Mouse (Mus musculus): Measurements from ENCODE around the gene Klra2. TPM values are rescaled to one million over a fixed set of nuclear protein-coding genes. Genes with fewer than 3 reads are reported as not detected.

Gene Klra2
- polyA plus RNA-seq, 1 experiment from 2014 or later: not detected

GRCm38 (mm10) chr6:131272311-131272710 lies 25.1 kb upstream of the Klra2 start:
- no peak overlapping the region for H3K4me3 ChIP-seq (ENCODE audit: low read depth, low read length)
- H3K27ac ChIP-seq (ENCODE audit: low read depth, low read length): no peak overlapping the region
- no peak overlapping the region for H3K9ac ChIP-seq (ENCODE audit: low read length)
- H3K9me3 ChIP-seq (ENCODE audit: control insufficient read depth, low read length): no peaks in the 10 kb centered on the region
- 95% methylated on average over 1 of the region's 1 CpGs for WGBS
- H3K27me3 ChIP-seq (ENCODE audit: control insufficient read depth, insufficient read depth, low read length): no peaks in the 10 kb centered on the region
- ATAC-seq (replicated peaks; ENCODE audit: low FRiP score): no peak
- no peaks in the 10 kb centered on the region for H3K4me1 ChIP-seq (replicated peaks; ENCODE audit: control insufficient read depth, insufficient read depth, low read length)
- H3K4me2 ChIP-seq (ENCODE audit: low read depth, low read length, severe bottlenecking): no peak overlapping the region
- DNase-seq (ENCODE audit: low spot score): no peak
- H3K36me3 ChIP-seq (ENCODE audit: control insufficient read depth, insufficient read depth, low read length): no peaks in the 10 kb centered on the region

DNA sequence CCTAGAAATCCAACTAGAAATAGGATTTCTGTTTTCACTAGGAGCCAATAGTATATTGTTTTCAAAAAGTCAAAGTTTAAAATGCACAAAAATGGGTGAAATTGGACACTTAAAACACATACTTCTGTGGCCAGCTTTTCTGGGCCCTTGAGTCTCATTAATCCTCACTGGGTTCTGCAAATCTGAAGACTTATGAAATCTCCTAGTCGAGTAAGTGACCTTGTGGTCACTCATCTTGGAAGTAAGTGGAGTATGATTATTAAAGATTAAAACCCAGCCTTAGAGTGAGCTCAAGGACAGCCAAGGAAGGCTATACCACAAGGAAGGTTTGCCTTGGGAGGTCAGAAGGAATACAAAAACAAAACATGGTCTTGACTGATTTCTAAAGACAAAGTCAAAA lies 23.1 kb upstream of the Klra2 start:
- H3K4me1 ChIP-seq (replicated peaks; ENCODE audit: control insufficient read depth, insufficient read depth, low read length): no peaks in the 10 kb centered on the region
- 71% methylated on average over 1 of the region's 1 CpGs for WGBS

DNA sequence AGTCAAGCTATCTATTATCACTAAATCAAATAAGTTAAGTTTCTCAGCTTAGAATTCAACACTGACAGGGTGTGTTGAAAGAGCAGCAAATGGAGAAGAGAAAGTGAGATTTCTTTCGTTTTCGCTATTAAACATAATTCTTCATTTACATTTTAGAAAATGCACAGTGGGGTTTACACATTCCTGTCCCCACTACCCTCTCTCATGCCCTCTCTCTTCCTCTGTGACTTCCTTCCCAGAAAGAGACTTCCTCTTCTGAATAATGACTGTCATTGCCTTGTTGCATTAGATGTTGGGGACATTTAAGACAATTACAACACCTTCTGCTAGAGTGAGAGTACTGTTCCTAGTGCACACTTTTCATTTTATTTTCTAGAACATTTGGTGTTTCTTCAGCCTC lies 22.4 kb upstream of the Klra2 start:
- Histone ChIP-seq H3K4me3 (ENCODE audit: low read depth, low read length) (no peak overlapping the region), H3K27me3 (ENCODE audit: control insufficient read depth, insufficient read depth, low read length) (no peaks in the 10 kb centered on the region), H3K36me3 (ENCODE audit: control insufficient read depth, insufficient read depth, low read length) (no peaks in the 10 kb centered on the region), H3K9ac (ENCODE audit: low read length) (no peak overlapping the region), H3K27ac (ENCODE audit: low read depth, low read length) (no peak overlapping the region), H3K4me1 (replicated peaks; ENCODE audit: control insufficient read depth, insufficient read depth, low read length) (no peaks in the 10 kb centered on the region), H3K4me2 (ENCODE audit: low read depth, low read length, severe bottlenecking) (no peak overlapping the region), H3K9me3 (ENCODE audit: control insufficient read depth, low read length) (no peaks in the 10 kb centered on the region)
- WGBS: 88% methylated on average over 2 of the region's 2 CpGs
- ATAC-seq (replicated peaks; ENCODE audit: low FRiP score) (no peak), DNase-seq (ENCODE audit: low spot score) (no peak)

More for the DNA sequence above, 23.1 kb upstream of the Klra2 start:
- Histone ChIP-seq H3K36me3 (ENCODE audit: control insufficient read depth, insufficient read depth, low read length) (no peaks in the 10 kb centered on the region), H3K27ac (ENCODE audit: low read depth, low read length) (no peak overlapping the region), H3K27me3 (ENCODE audit: control insufficient read depth, insufficient read depth, low read length) (no peaks in the 10 kb centered on the region), H3K4me3 (ENCODE audit: low read depth, low read length) (no peak overlapping the region), H3K4me2 (ENCODE audit: low read depth, low read length, severe bottlenecking) (no peak overlapping the region), H3K9ac (ENCODE audit: low read length) (no peak overlapping the region), H3K9me3 (ENCODE audit: control insufficient read depth, low read length) (no peaks in the 10 kb centered on the region)
- DNase-seq (ENCODE audit: low spot score): no peak
- ATAC-seq (replicated peaks; ENCODE audit: low FRiP score): no peak

DNA sequence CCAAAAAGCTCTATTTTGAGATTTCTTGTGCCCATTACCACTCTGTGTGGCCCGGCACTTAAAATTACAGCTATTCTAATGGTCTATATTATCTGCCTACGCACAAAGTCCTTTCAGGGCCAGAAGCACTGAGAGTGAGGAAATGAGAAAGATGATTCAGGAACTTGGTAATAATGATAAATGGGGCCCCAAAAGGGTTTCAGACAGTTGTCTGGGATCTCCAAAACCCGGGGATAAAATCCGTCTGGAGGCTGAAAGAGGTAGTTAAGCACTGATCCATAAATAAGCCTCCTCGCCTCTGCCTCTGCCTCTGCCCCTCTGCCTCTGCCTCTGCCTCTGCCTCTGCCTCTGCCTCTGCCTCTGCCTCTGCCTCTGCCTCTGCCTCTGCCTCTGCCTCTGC lies 17.0 kb upstream of the Klra2 start:
- H3K36me3 ChIP-seq (ENCODE audit: control insufficient read depth, insufficient read depth, low read length): no peaks in the 10 kb centered on the region
- ATAC-seq (replicated peaks; ENCODE audit: low FRiP score) (no peak), DNase-seq (ENCODE audit: low spot score) (no peak)
- H3K9me3 ChIP-seq (ENCODE audit: control insufficient read depth, low read length): no peaks in the 10 kb centered on the region; the same call in 1 of the 2 replicates
- 95% methylated on average over 5 of the region's 5 CpGs for WGBS
- H3K4me1 ChIP-seq (replicated peaks; ENCODE audit: control insufficient read depth, insufficient read depth, low read length): no peaks in the 10 kb centered on the region
- no peak overlapping the region for H3K4me2 ChIP-seq (ENCODE audit: low read depth, low read length, severe bottlenecking)
- H3K4me3 ChIP-seq (ENCODE audit: low read depth, low read length): no peak overlapping the region
- H3K27me3 ChIP-seq (ENCODE audit: control insufficient read depth, insufficient read depth, low read length): no peaks in the 10 kb centered on the region
- no peak overlapping the region for H3K9ac ChIP-seq (ENCODE audit: low read length)
- H3K27ac ChIP-seq (ENCODE audit: low read depth, low read length): no peak overlapping the region

GRCm38 (mm10) chr6:131262778-131263177 lies 15.6 kb upstream of the Klra2 start:
- WGBS: 59% methylated on average over 3 of the region's 3 CpGs
- no peak for ATAC-seq (replicated peaks; ENCODE audit: low FRiP score)
- H3K4me1 ChIP-seq (replicated peaks; ENCODE audit: control insufficient read depth, insufficient read depth, low read length): no peaks in the 10 kb centered on the region
- H3K36me3 ChIP-seq (ENCODE audit: control insufficient read depth, insufficient read depth, low read length): no peaks in the 10 kb centered on the region
- H3K27me3 ChIP-seq (ENCODE audit: control insufficient read depth, insufficient read depth, low read length): no peaks in the 10 kb centered on the region
- H3K4me2 ChIP-seq (ENCODE audit: low read depth, low read length, severe bottlenecking): no peak overlapping the region
- no peaks in the 10 kb centered on the region; the same call in 1 of the 2 replicates for H3K9me3 ChIP-seq (ENCODE audit: control insufficient read depth, low read length)
- H3K9ac ChIP-seq (ENCODE audit: low read length): no peak overlapping the region
- H3K27ac ChIP-seq (ENCODE audit: low read depth, low read length): no peak overlapping the region
- no peak for DNase-seq (ENCODE audit: low spot score)
- H3K4me3 ChIP-seq (ENCODE audit: low read depth, low read length): no peak overlapping the region

DNA sequence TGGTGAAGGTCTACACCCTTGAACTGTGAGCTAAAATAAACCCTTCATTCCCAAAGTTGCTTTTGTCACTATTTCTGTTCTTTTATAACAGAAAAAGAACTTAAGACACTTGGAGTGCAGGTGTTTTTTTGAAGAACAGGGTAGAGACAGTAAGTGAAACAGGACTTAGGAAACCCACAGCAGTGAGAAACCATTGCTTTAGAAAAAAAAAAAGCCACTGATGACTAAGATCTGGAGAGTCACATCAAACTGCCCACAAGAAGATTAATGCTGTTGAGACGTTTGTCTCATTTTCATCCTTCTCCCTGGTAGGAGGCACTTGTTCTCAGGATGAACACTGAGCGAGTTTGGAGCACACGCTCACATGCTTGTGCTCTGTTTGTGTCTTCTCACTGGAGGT lies 14.8 kb upstream of the Klra2 start:
- Histone ChIP-seq H3K27me3 (ENCODE audit: control insufficient read depth, insufficient read depth, low read length) (no peaks in the 10 kb centered on the region), H3K4me2 (ENCODE audit: low read depth, low read length, severe bottlenecking) (no peak overlapping the region), H3K36me3 (ENCODE audit: control insufficient read depth, insufficient read depth, low read length) (no peaks in the 10 kb centered on the region), H3K4me3 (ENCODE audit: low read depth, low read length) (no peak overlapping the region), H3K27ac (ENCODE audit: low read depth, low read length) (no peak overlapping the region), H3K9ac (ENCODE audit: low read length) (no peak overlapping the region), H3K4me1 (replicated peaks; ENCODE audit: control insufficient read depth, insufficient read depth, low read length) (no peaks in the 10 kb centered on the region), H3K9me3 (ENCODE audit: control insufficient read depth, low read length) (no peaks in the 10 kb centered on the region; the same call in 1 of the 2 replicates)
- DNase-seq (ENCODE audit: low spot score): no peak
- 86% methylated on average over 3 of the region's 3 CpGs for WGBS
- no peak for ATAC-seq (replicated peaks; ENCODE audit: low FRiP score)

DNA sequence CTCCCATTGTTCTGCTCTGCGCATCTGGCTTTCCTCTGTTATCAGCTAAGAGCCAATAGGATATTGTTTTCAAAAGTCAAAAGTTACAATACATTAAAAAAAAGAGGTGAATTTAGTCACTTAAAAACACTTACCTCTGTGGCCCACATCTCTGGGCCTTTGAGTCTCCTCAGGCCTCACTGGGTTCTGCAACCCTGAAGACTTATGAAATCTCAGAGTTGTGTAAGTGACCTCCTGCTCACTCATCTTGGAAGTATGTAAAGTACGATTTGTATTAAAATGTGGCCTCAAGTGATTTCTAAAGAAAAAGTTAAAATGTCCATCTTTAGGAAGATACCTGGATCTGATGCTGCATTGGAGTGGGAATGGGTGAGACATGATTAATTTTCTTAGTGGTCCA lies 2.1 kb downstream of the Klra2 start:
- H3K4me3 ChIP-seq (ENCODE audit: low read depth, low read length): no peak overlapping the region
- no peak overlapping the region for H3K9ac ChIP-seq (ENCODE audit: low read length)
- H3K9me3 ChIP-seq (ENCODE audit: control insufficient read depth, low read length): no peaks in the 10 kb centered on the region
- H3K36me3 ChIP-seq (ENCODE audit: control insufficient read depth, insufficient read depth, low read length): no peaks in the 10 kb centered on the region
- 85% methylated on average over 2 of the region's 2 CpGs for WGBS
- no peak overlapping the region for H3K27ac ChIP-seq (ENCODE audit: low read depth, low read length)
- no peak for ATAC-seq (replicated peaks; ENCODE audit: low FRiP score)
- H3K4me1 ChIP-seq (replicated peaks; ENCODE audit: control insufficient read depth, insufficient read depth, low read length): no peaks in the 10 kb centered on the region
- no peak for DNase-seq (ENCODE audit: low spot score)
- no peaks in the 10 kb centered on the region for H3K27me3 ChIP-seq (ENCODE audit: control insufficient read depth, insufficient read depth, low read length)
- no peak overlapping the region for H3K4me2 ChIP-seq (ENCODE audit: low read depth, low read length, severe bottlenecking)

Other genes with a start within 250 kb of the Klra2 start
- 45.9 and 58.4 TPM in 2 replicates for gene Magohb, start 45.9 kb upstream of the Klra2 start, polyA plus RNA-seq (2014; fragmentation: Nextera tagmentation; extraction: Ambion mirVana)
- gene Styk1, start 106.2 kb upstream of the Klra2 start, polyA plus RNA-seq (2014; fragmentation: Nextera tagmentation; extraction: Ambion mirVana): 0.91 and 1.4 TPM in 2 replicates
- 42.5 and 49.4 TPM in 2 replicates for gene Ybx3, start 141.1 kb upstream of the Klra2 start, polyA plus RNA-seq (2014; fragmentation: Nextera tagmentation; extraction: Ambion mirVana)
- not detected in 2 replicates for gene 5430401F13Rik, start 239.0 kb upstream of the Klra2 start, polyA plus RNA-seq (2014; fragmentation: Nextera tagmentation; extraction: Ambion mirVana)
- gene Gm6619, start 239.0 kb upstream of the Klra2 start, polyA plus RNA-seq (2014; fragmentation: Nextera tagmentation; extraction: Ambion mirVana): not detected in 2 replicates

Data from forebrain, embryonic 11.5 days (tissue).